Mouse (Mus musculus) embryonic fibroblast, embryonic 13.5 days (primary cell): ENCODE results near the gene Fchsd2. TPM values are rescaled to one million over a fixed set of nuclear protein-coding genes. Genes with fewer than 3 reads are reported as not detected.

Source experiments
- H3K27ac ChIP-seq: 2 replicates; pipeline ENCODE4 v1.5.1; 2012; ENCODE audit warnings: low read length, control low read depth, inconsistent platforms; ENCODE audit not compliant: insufficient read depth
- H3K4me1 ChIP-seq: 2 replicates; pipeline ENCODE4 v1.6.1; 2011; ENCODE audit warnings: low read length; ENCODE audit not compliant: control insufficient read depth, insufficient read depth
- H3K4me3 ChIP-seq: 2 replicates; pipeline ENCODE4 v1.5.1; 2011; ENCODE audit warnings: mild to moderate bottlenecking, control low read depth, low read length; ENCODE audit not compliant: insufficient read depth
- CTCF ChIP-seq: IDR thresholded peaks from 2 replicates; pipeline ENCODE4 v1.5.1; 2011; ENCODE audit warnings: mild to moderate bottlenecking, control low read depth, low read length, moderate library complexity, borderline replicate concordance; ENCODE audit not compliant: insufficient read depth
- POLR2A ChIP-seq: IDR thresholded peaks from 2 replicates; pipeline ENCODE4 v1.6.1; 2011; ENCODE audit warnings: low read depth, mild to moderate bottlenecking, control low read depth, low read length, moderate library complexity
- polyA plus RNA-seq: library from polyadenylated mRNA; stranded (reverse); fragments of >200 nt; gene quantifications from 2 replicates; pipeline ENCODE4 v1.2.4, GENCODE M21; 2011; ENCODE audit warnings: low read depth; ENCODE audit not compliant: missing spikeins, insufficient read length

Gene Fchsd2
- polyA plus RNA-seq, 1 experiment, result 29.0 TPM

- no peaks in the 10 kb centered on the region for H3K4me1 ChIP-seq
- no peak for TF ChIP-seq POLR2A
- TF ChIP-seq CTCF, result no peak
- H3K4me3 ChIP-seq, result no peak overlapping the region
- H3K27ac ChIP-seq, result no peak overlapping the region
Measured at GRCm38 (mm10) chr7:101316591-101317001, 223.9 kb downstream of the Fchsd2 start.

DNA sequence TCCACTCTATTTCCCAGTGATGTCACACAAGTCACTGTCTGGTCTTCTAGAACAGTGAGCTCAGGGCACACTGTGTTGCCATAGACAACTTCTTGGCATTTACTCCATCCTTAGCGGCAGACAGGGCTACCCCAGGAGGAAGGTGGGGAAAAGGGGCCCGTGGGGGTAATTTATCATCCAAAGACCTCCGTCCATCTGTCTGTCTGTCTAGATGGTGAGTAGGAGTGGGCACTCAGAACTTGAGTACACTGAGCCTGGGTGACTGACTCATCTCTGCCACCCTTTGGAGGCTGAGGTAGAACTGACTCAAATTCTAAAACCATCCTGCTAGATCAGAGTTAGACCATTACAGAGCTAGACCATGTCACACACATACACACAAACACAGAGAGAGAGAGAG is 224.4 kb downstream of the Fchsd2 start, which contains the start of gene Stard10:
Gene Stard10 (plus strand): TSS at position 73 of the 400 bp plus-strand sequence.
- H3K27ac ChIP-seq, result no peak within 1 kb of the TSS
- H3K4me1 ChIP-seq, result no peaks in the 10 kb centered on the region
- TF ChIP-seq CTCF, result no peak
- no peak for TF ChIP-seq POLR2A
- no peak within 1 kb of the TSS for H3K4me3 ChIP-seq

- Histone ChIP-seq H3K27ac (no peak overlapping the region), H3K4me1 (no peaks in the 10 kb centered on the region), H3K4me3 (no peak overlapping the region)
- TF ChIP-seq POLR2A (no peak), CTCF (no peak)
Measured at GRCm38 (mm10) chr7:101318848-101319247, 226.2 kb downstream of the Fchsd2 start.

DNA sequence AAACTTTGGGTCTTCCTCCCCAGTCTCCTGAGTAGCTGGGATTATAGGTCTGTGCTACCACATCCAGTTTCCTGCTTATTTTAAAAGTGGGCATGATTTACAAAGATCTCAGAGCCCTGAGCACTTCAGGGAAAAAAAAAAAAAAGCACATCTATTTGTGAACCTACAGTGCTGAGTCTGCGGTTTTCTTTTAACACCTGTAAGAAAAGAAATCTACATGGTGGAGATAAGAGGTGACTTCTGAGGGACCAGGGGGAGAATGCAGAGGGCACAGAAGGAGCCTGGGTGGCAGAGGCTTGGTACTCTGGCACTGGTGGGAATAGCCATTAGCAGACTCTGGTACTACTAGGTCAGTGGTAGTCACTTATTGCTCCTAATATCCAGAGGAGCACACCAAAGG is 227.1 kb downstream of the Fchsd2 start:
- no peak overlapping the region for H3K4me3 ChIP-seq
- H3K27ac ChIP-seq, result no peak overlapping the region
- H3K4me1 ChIP-seq, result no peaks in the 10 kb centered on the region
- TF ChIP-seq POLR2A (no peak), CTCF (no peak)

DNA sequence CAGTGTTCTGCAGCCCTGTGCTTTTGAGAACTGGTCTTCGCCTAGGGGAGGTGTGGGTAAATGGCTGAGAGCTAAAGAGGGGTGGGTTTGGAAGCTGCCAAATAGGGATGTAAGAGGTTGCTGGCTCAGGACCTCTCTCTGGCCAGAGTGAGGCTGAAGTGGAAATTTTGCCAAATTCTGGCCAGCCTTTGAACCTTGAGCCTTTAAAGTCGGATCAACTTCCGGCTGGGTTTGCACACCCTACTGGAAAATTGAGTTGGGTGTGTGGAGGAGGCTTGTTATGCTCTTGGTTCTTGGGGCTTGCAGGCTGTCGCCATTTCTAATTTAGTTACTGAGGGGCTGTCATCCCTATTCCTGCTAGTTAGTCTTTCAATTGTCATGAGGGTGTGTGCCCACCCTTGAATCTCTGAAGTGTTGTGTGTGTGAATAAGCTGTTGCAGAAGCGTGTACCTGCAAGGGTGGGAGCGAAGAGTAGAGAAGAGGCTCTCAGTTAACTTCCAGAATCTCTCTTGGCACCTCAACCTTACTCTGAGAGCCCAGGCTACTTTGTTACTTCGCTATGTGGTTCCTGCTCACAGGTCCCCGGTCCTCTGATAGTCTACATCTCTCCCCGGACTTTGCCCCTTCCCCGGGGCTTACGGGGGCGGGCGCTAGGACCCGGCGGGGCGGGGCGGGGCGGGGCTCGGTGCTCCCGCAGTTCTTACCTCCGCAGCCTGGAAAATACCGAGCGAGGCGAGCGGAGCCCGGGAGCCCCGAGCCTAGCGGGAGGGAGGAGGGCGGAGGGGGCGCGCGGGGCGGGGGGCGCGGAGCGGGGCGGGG is 227.9 kb downstream of the Fchsd2 start:
- Histone ChIP-seq H3K4me3 (peak overlapping the region; percentile 9; the same call in 1 of the 2 replicates), H3K4me1 (no peaks in the 10 kb centered on the region), H3K27ac (no peak overlapping the region)
- TF ChIP-seq CTCF (no peak), POLR2A (no peak)

GRCm38 (mm10) chr7:101321218-101321827 is 228.7 kb downstream of the Fchsd2 start:
- no peak for TF ChIP-seq POLR2A
- no peak for TF ChIP-seq CTCF
- Histone ChIP-seq H3K4me1 (no peaks in the 10 kb centered on the region), H3K4me3 (peak overlapping the region; percentile 37), H3K27ac (no peak overlapping the region)

- no peak for TF ChIP-seq CTCF
- TF ChIP-seq POLR2A, result no peak
- Histone ChIP-seq H3K27ac (no peak overlapping the region), H3K4me1 (no peaks in the 10 kb centered on the region), H3K4me3 (no peak overlapping the region)
Measured at GRCm38 (mm10) chr7:101323141-101323594, 230.5 kb downstream of the Fchsd2 start.

DNA sequence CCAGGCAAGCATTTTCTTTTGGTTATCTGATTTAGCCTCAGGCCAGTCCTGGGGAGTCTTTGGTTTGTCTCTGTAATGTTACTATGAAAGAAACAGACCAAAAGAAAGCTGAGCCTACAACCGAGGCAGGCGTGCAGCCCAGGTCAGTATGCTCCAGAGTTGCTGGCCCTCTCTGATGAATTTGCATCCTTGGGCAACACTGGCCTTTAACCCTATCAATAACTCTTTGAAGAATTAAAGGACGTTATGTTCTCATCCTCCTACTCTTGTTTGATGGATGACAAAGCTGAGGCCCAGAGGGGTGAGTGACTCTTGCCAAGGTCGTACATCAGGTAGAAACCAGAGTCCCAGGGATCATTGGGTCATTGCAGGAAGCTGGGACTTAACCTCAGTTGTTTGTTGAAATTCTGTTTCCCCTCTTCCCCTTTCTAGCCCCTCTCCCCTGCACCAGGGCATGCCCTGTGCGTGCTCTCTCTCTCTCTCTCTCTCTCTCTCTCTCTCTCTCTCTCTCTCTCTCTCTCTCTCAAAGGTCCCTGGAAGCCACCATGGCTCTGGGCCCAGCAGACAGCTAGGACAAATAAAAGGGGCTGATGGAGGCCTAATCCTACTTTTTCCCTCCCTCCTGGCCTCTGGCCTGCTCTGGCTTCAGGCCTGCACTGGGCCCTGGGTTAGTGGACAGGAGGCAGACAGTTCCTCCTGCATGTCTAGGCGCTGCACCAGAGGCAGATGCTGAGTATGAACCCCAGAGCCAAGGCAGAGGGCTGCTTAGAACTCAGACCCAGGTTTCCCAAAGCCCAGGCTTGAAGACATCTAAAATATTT is 231.7 kb downstream of the Fchsd2 start:
- no peak overlapping the region for H3K4me3 ChIP-seq
- H3K27ac ChIP-seq, result no peak overlapping the region
- peaks cover 10% of the 10 kb centered on the region for H3K4me1 ChIP-seq
- TF ChIP-seq CTCF (no peak), POLR2A (no peak)

- peaks cover 22% of the 10 kb centered on the region for H3K4me1 ChIP-seq
- TF ChIP-seq CTCF (no peak), POLR2A (no peak)
- H3K4me3 ChIP-seq, result no peak overlapping the region
- H3K27ac ChIP-seq, result no peak overlapping the region
Measured at GRCm38 (mm10) chr7:101326006-101326405, 233.3 kb downstream of the Fchsd2 start.

- TF ChIP-seq CTCF, result no peak
- TF ChIP-seq POLR2A, result no peak
- H3K4me1 ChIP-seq, result peaks cover 22% of the 10 kb centered on the region
- H3K4me3 ChIP-seq, result no peak overlapping the region
- no peak overlapping the region for H3K27ac ChIP-seq
Measured at GRCm38 (mm10) chr7:101327263-101327662, 234.6 kb downstream of the Fchsd2 start.
